In the genomic region with DNA sequence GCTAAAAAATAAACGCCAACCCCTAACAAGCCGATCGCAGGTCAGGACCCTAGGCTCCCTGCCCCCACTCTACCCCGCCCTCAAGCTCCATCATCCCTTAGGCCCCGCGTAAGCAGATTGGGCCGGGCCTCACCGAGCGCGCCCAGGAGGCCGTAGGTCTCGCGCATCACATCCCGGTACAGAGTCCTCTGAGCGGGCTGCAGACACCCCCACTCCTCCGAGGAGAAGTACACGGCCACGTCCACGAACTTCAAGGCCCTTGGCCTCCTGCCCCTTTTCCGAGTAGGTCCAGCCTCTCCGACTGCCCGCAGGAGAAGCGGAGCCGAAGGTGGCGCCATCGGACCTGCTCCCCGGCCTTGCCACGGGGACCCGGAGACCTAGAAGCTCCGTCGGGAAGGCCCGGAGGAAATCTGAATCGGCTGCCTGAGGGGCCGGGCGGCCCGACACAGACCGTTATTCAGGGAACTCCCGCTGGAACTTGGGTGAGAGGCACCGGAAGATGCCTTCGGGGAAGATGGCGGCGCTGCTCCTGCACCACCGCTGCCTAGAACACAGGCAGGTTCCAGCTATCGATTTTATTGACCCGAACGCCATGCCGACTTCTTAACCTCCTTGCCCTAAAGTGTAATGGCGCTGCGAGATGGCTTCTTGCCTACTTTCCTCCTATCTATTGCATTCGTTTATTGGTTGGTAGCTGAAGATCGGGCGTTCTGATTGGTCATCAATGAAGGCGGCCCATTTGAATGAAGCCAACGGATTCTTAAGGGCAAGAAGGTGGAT, we compare ENCODE assay signal across 8 mouse cellular contexts. TPM values are rescaled to one million over a fixed set of nuclear protein-coding genes. Genes with fewer than 3 reads are reported as not detected.
A peak's percentile ranks its signal among the peaks of the same experiment; 100 is the strongest.
DNase-seq lines count a peak whose midpoint lies in the region; ATAC-seq and TF ChIP-seq lines count a peak whose summit lies in the region.

Gene Zfp689, minus strand, starts transcription at position 638 of the 780 bp plus-strand sequence.

- peak; percentile 97 for DNase-seq in CD4-positive helper T cell, adult 2 months (ENCODE audit: low read depth, low spot score)
- peak; percentile 96 for DNase-seq in brain, embryonic 18.5 days (ENCODE audit: low read depth, low spot score)
- peak; percentile 98 for DNase-seq in kidney, postnatal 0 days (ENCODE audit: low spot score)
- peak; percentile 87 for DNase-seq in liver, embryonic 11.5 days (ENCODE audit: low spot score)
- peak; percentile 98 for DNase-seq in naive thymus-derived CD4-positive, alpha-beta T cell, adult 2 months (ENCODE audit: low read depth)

- TF ChIP-seq CTCF in kidney, postnatal 0 days (IDR thresholded peaks at IDR 0.05; ENCODE audit: low read depth) = peak; percentile 18; the same call in 1 of the 2 replicates

- peak; percentile 91 for ATAC-seq in erythroid progenitor cell, adult 5-6 weeks (replicated peaks; ENCODE audit: low FRiP score, poor library complexity, severe bottlenecking)
- peak; percentile 90 for ATAC-seq in heart, embryonic 12.5 days (ENCODE audit: insufficient number of reproducible peaks, low FRiP score)
- peak; percentile 83 for ATAC-seq in kidney, postnatal 0 days (replicated peaks; ENCODE audit: low FRiP score, low read depth)
- ATAC-seq in liver, embryonic 11.5 days (replicated peaks; ENCODE audit: low FRiP score) = peak; percentile 90
- peak; percentile 92 for ATAC-seq in stomach, embryonic 14.5 days (ENCODE audit: insufficient number of reproducible peaks, insufficient read depth, low FRiP score, low read depth)

- H3K9ac ChIP-seq in heart, embryonic 12.5 days = peak within 1 kb of the TSS; percentile 89
- peak within 1 kb of the TSS; percentile 82 for H3K9ac ChIP-seq in kidney, postnatal 0 days (ENCODE audit: low read depth, low read length)
- H3K9ac ChIP-seq in liver, embryonic 11.5 days (ENCODE audit: low read depth, low read length) = peak within 1 kb of the TSS; percentile 94
- H3K9ac ChIP-seq in stomach, embryonic 14.5 days (replicated peaks; ENCODE audit: low read depth, low read length) = peak within 1 kb of the TSS; percentile 94

- H3K4me1 ChIP-seq in heart, embryonic 12.5 days (replicated peaks) = peaks cover 37% of the 10 kb centered on the region
- H3K4me1 ChIP-seq in kidney, postnatal 0 days (replicated peaks; ENCODE audit: insufficient read depth, low read length) = peaks cover 17% of the 10 kb centered on the region
- peaks cover 11% of the 10 kb centered on the region for H3K4me1 ChIP-seq in liver, embryonic 11.5 days (replicated peaks; ENCODE audit: control insufficient read depth, insufficient read depth, low read length)
- peaks cover 17% of the 10 kb centered on the region for H3K4me1 ChIP-seq in stomach, embryonic 14.5 days (ENCODE audit: control insufficient read depth, insufficient read depth, low read length)

- H3K4me2 ChIP-seq in heart, embryonic 12.5 days = peak within 1 kb of the TSS; percentile 76
- H3K4me2 ChIP-seq in kidney, postnatal 0 days (ENCODE audit: low read length) = peak within 1 kb of the TSS; percentile 75
- H3K4me2 ChIP-seq in liver, embryonic 11.5 days = peak within 1 kb of the TSS; percentile 78
- H3K4me2 ChIP-seq in stomach, embryonic 14.5 days (replicated peaks; ENCODE audit: low read depth, low read length) = peak within 1 kb of the TSS; percentile 70

- H3K36me3 ChIP-seq in heart, embryonic 12.5 days = peaks cover 54% of the 10 kb centered on the region
- peaks cover 15% of the 10 kb centered on the region for H3K36me3 ChIP-seq in kidney, postnatal 0 days (ENCODE audit: insufficient read depth, low read length)
- H3K36me3 ChIP-seq in liver, embryonic 11.5 days (ENCODE audit: control insufficient read depth, insufficient read depth, low read length) = peaks cover 21% of the 10 kb centered on the region
- H3K36me3 ChIP-seq in stomach, embryonic 14.5 days (ENCODE audit: control insufficient read depth, insufficient read depth, low read length) = peaks cover 11% of the 10 kb centered on the region

- no peaks in the 10 kb centered on the region for H3K9me3 ChIP-seq in heart, embryonic 12.5 days (replicated peaks)
- no peaks in the 10 kb centered on the region for H3K9me3 ChIP-seq in kidney, postnatal 0 days (replicated peaks; ENCODE audit: low read length)
- no peaks in the 10 kb centered on the region for H3K9me3 ChIP-seq in liver, embryonic 11.5 days (ENCODE audit: control insufficient read depth, low read length)
- no peaks in the 10 kb centered on the region for H3K9me3 ChIP-seq in stomach, embryonic 14.5 days (ENCODE audit: control insufficient read depth, low read depth, low read length)

- H3K27me3 ChIP-seq in heart, embryonic 12.5 days (replicated peaks) = no peaks in the 10 kb centered on the region
- no peaks in the 10 kb centered on the region for H3K27me3 ChIP-seq in kidney, postnatal 0 days (ENCODE audit: insufficient read depth, low read length)
- no peaks in the 10 kb centered on the region for H3K27me3 ChIP-seq in liver, embryonic 11.5 days (replicated peaks; ENCODE audit: control insufficient read depth, insufficient read depth, low read length)
- no peaks in the 10 kb centered on the region for H3K27me3 ChIP-seq in stomach, embryonic 14.5 days (ENCODE audit: control insufficient read depth, insufficient read depth, low read length)

- peak within 1 kb of the TSS; percentile 95 for H3K27ac ChIP-seq in heart, embryonic 12.5 days (ENCODE audit: poor library complexity, severe bottlenecking)
- peak within 1 kb of the TSS; percentile 94 for H3K27ac ChIP-seq in kidney, postnatal 0 days
- peak within 1 kb of the TSS; percentile 90 for H3K27ac ChIP-seq in liver, embryonic 11.5 days (ENCODE audit: low read depth, low read length)
- peak within 1 kb of the TSS; percentile 96 for H3K27ac ChIP-seq in stomach, embryonic 14.5 days (ENCODE audit: low read length)

- under 1% methylated on average over 54 of the region's 54 CpGs for WGBS in heart, embryonic 12.5 days
- under 1% methylated on average over 54 of the region's 54 CpGs for WGBS in kidney, postnatal 0 days
- under 1% methylated on average over 54 of the region's 54 CpGs for WGBS in liver, embryonic 11.5 days
- under 1% methylated on average over 54 of the region's 54 CpGs for WGBS in stomach, embryonic 14.5 days

- H3K4me3 ChIP-seq in heart, embryonic 12.5 days = peak within 1 kb of the TSS; percentile 85
- peak within 1 kb of the TSS; percentile 73 for H3K4me3 ChIP-seq in kidney, postnatal 0 days (replicated peaks; ENCODE audit: low read depth, low read length)
- peak within 1 kb of the TSS; percentile 85 for H3K4me3 ChIP-seq in liver, embryonic 11.5 days (ENCODE audit: low read depth, low read length)
- peak within 1 kb of the TSS; percentile 96 for H3K4me3 ChIP-seq in stomach, embryonic 14.5 days (ENCODE audit: low read depth, low read length)

RNA-seq across cellular contexts. Expression of gene Zfp689, which starts in this region (rescaled TPM):
- 3.2 and 3.8 TPM in 2 replicates for total RNA-seq in erythroid progenitor cell, adult 5-6 weeks (2015; ENCODE audit: low replicate concordance)
- 3.1 and 6.1 TPM in 2 replicates for total RNA-seq in erythroid progenitor cell, adult 5-6 weeks (2017; ENCODE audit: low replicate concordance)
- polyA plus RNA-seq in heart, embryonic 12.5 days (2016; fragmentation: Nextera tagmentation; extraction: Ambion mirVana) = 5.4 and 6.0 TPM in 2 replicates
- polyA plus RNA-seq in kidney, postnatal 0 days (2015; fragmentation: Nextera tagmentation; extraction: Ambion mirVana) = 4.8 and 5.0 TPM in 2 replicates
- 4.5 and 5.3 TPM in 2 replicates for polyA plus RNA-seq in liver, embryonic 11.5 days (2014; fragmentation: Nextera tagmentation; extraction: Ambion mirVana)
- polyA plus RNA-seq in stomach, embryonic 14.5 days (2014; fragmentation: Nextera tagmentation; extraction: Ambion mirVana) = 7.9 and 9.1 TPM in 2 replicates

Comparison
In these comparisons a context has a peak if more than half of its experiments do, and no peak if none do; other contexts are left out.
1. Peak in every context shown above with its lines: DNase-seq, ATAC-seq, H3K4me3 ChIP-seq and H3K27ac ChIP-seq.